ENCODE assay signal across 16 mouse cellular contexts in the genomic region with DNA sequence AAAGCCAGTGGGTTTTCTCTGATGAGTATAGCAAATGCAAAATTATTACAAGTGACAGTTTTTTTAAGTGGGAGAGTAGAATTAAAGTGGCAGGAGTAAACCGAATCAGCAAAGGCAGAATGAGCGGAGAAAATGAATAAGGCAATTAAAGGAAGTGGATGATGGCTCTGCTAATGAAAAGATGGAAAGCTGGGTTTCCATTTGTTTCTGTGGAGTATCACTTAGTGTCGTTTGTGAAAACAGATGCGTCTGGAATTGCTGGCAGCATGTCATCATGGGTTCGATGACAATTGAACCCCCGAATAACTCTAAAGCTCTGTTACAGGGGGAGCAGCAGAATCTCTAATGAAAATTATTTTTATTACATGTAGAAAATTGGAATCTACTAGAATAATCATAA.
DNase-seq lines count a peak whose midpoint lies in the region; ATAC-seq and TF ChIP-seq lines count a peak whose summit lies in the region.
"Had no signal": no experiment of that assay in that cellular context is flagged by ENCODE, and none has a peak within 500 bp of the region (broad histone marks: within the 10 kb centered on the region; RNA-seq: fewer than 3 reads in every experiment).

No protein-coding gene starts in this region.

- H3K36me3 ChIP-seq in forebrain, embryonic 13.5 days (ENCODE audit: poor library complexity, severe bottlenecking) = no peaks in the 10 kb centered on the region
- no peaks in the 10 kb centered on the region for H3K36me3 ChIP-seq in hindbrain, embryonic 14.5 days (replicated peaks; ENCODE audit: control insufficient read depth, insufficient read depth)
- H3K36me3 ChIP-seq in midbrain, embryonic 15.5 days (replicated peaks) = no peaks in the 10 kb centered on the region
- H3K36me3 ChIP-seq: heart, embryonic 12.5 days; kidney, embryonic 15.5 days; limb, embryonic 10.5 days; liver, embryonic 12.5 days; lung, embryonic 15.5 days had no signal

- H3K4me2 ChIP-seq in forebrain, embryonic 13.5 days = peak overlapping the region; percentile 57
- peak overlapping the region; percentile 56 for H3K4me2 ChIP-seq in hindbrain, embryonic 14.5 days (replicated peaks)
- H3K4me2 ChIP-seq in midbrain, embryonic 15.5 days = peak overlapping the region; percentile 50
- H3K4me2 ChIP-seq: heart, embryonic 12.5 days; kidney, embryonic 15.5 days; liver, embryonic 12.5 days; lung, embryonic 15.5 days had no signal

- peak; percentile 71 for DNase-seq in brain, embryonic 14.5 days (ENCODE audit: low read depth)
- no peak for DNase-seq in hindbrain, embryonic 14.5 days (ENCODE audit: low spot score)
- no peak for DNase-seq in adrenal gland, postnatal 14 days
- DNase-seq in heart, postnatal 10 days = no peak
- no peak for DNase-seq in gastrocnemius, postnatal 14 days
- DNase-seq in left cerebral cortex, adult 8-10 months (ENCODE audit: low spot score in 2 of 2) = no peak
- DNase-seq: cerebellum, adult 9-10 months; gastrocnemius, postnatal 36 days had no signal

- 30% methylated on average over 6 of the region's 6 CpGs for WGBS in forebrain, embryonic 13.5 days
- WGBS in hindbrain, embryonic 14.5 days = 41% methylated on average over 6 of the region's 6 CpGs
- WGBS in midbrain, embryonic 15.5 days = 45% methylated on average over 6 of the region's 6 CpGs

- H3K4me1 ChIP-seq in forebrain, embryonic 13.5 days = peaks cover 26% of the 10 kb centered on the region
- H3K4me1 ChIP-seq in hindbrain, embryonic 14.5 days (replicated peaks; ENCODE audit: control insufficient read depth, insufficient read depth, low read length) = peaks cover 20% of the 10 kb centered on the region; the same call in 1 of the 2 replicates
- H3K4me1 ChIP-seq in midbrain, embryonic 15.5 days = peaks cover 11% of the 10 kb centered on the region; the same call in 1 of the 2 replicates
- H3K4me1 ChIP-seq: heart, embryonic 12.5 days; kidney, embryonic 15.5 days; limb, embryonic 10.5 days; liver, embryonic 12.5 days; lung, embryonic 15.5 days had no signal

- peak overlapping the region; percentile 52 for H3K4me3 ChIP-seq in forebrain, embryonic 13.5 days
- H3K4me3 ChIP-seq in hindbrain, embryonic 14.5 days (replicated peaks; ENCODE audit: low read length) = peak overlapping the region; percentile 48
- H3K4me3 ChIP-seq in midbrain, embryonic 15.5 days = peak overlapping the region; percentile 45
- H3K4me3 ChIP-seq: heart, embryonic 12.5 days; kidney, embryonic 15.5 days; limb, embryonic 10.5 days; liver, embryonic 12.5 days; lung, embryonic 15.5 days; myocyte had no signal

- intact Hi-C loops in heart, postnatal 10 days (cut with DNase I) = no loop called here
- intact Hi-C loops in gastrocnemius, postnatal 14 days (cut with DNase I; ENCODE audit: low total_unique reads) = no loop called here

- TF ChIP-seq POLR2A in brain, embryonic 14.5 days (IDR thresholded peaks at IDR 0.05; ENCODE audit: borderline replicate concordance, extremely low read depth, insufficient read depth, insufficient read length, poor library complexity, severe bottlenecking) = no peak

- H3K9me3 ChIP-seq in forebrain, embryonic 13.5 days (replicated peaks) = no peaks in the 10 kb centered on the region
- no peaks in the 10 kb centered on the region for H3K9me3 ChIP-seq in hindbrain, embryonic 14.5 days (ENCODE audit: control insufficient read depth, low read length)
- no peaks in the 10 kb centered on the region for H3K9me3 ChIP-seq in midbrain, embryonic 15.5 days
- H3K9me3 ChIP-seq: heart, embryonic 12.5 days; kidney, embryonic 15.5 days; limb, embryonic 10.5 days; liver, embryonic 12.5 days; lung, embryonic 15.5 days had no signal

- peak overlapping the region; percentile 76 for H3K9ac ChIP-seq in forebrain, embryonic 13.5 days
- peak overlapping the region; percentile 79 for H3K9ac ChIP-seq in hindbrain, embryonic 14.5 days
- H3K9ac ChIP-seq in midbrain, embryonic 15.5 days = peak overlapping the region; percentile 14; the same call in 1 of the 2 replicates
- H3K9ac ChIP-seq: heart, embryonic 12.5 days; kidney, embryonic 15.5 days; liver, embryonic 12.5 days; lung, embryonic 15.5 days had no signal

- no peak for ATAC-seq in forebrain, embryonic 13.5 days
- ATAC-seq in hindbrain, embryonic 14.5 days (ENCODE audit: low FRiP score) = no peak
- no peak for ATAC-seq in midbrain, embryonic 15.5 days (replicated peaks)
- ATAC-seq: liver, embryonic 12.5 days had no signal

- peak overlapping the region; percentile 74 for H3K27ac ChIP-seq in forebrain, embryonic 13.5 days
- H3K27ac ChIP-seq in hindbrain, embryonic 14.5 days = peak overlapping the region; percentile 62
- peak overlapping the region; percentile 61; the same call in 1 of the 2 replicates for H3K27ac ChIP-seq in midbrain, embryonic 15.5 days
- H3K27ac ChIP-seq: kidney, embryonic 15.5 days; limb, embryonic 10.5 days; liver, embryonic 12.5 days; lung, embryonic 15.5 days had no signal

- no peaks in the 10 kb centered on the region; the same call in 1 of the 2 replicates for H3K27me3 ChIP-seq in forebrain, embryonic 13.5 days
- peaks cover 19% of the 10 kb centered on the region for H3K27me3 ChIP-seq in hindbrain, embryonic 14.5 days (ENCODE audit: control insufficient read depth, insufficient read depth, low read length)
- H3K27me3 ChIP-seq in midbrain, embryonic 15.5 days (replicated peaks) = no peaks in the 10 kb centered on the region
- H3K27me3 ChIP-seq: heart, embryonic 12.5 days; liver, embryonic 12.5 days; lung, embryonic 15.5 days had no signal

- TF ChIP-seq CTCF in brain, embryonic 14.5 days (IDR thresholded peaks at IDR 0.05; ENCODE audit: borderline replicate concordance, extremely low read depth, insufficient read depth, insufficient read length) = no peak

Comparison
In these comparisons a context has a peak if more than half of its experiments do, and no peak if none do; other contexts are left out.
1. H3K9ac ChIP-seq: peak in every context shown above with its lines; median percentile 79 in hindbrain, embryonic 14.5 days; 76 in forebrain, embryonic 13.5 days; 14 in midbrain, embryonic 15.5 days.